Mouse (Mus musculus) kidney, postnatal 4 days (tissue): Measurements from ENCODE around the gene Eif4e2.
A peak's percentile ranks its signal among the peaks of the same experiment; 100 is the strongest.

Experiments
- DNase-seq, 2 experiments: peaks; one replicate each; pipeline ENCODE4 v3.0.0; 2021; ENCODE audit warnings: mixed read lengths in 2 of 2

Gene Eif4e2

GRCm38 (mm10) chr1:87264134-87265006 is 50.7 kb downstream of the Eif4e2 start, which contains the start of gene Efhd1:
Gene Efhd1, plus strand, starts transcription at chr1:87264363.
- peak; percentile 68 to 76 for DNase-seq

GRCm38 (mm10) chr1:87265200-87265599 is 51.5 kb downstream of the Eif4e2 start:
- DNase-seq: peak in 1 of 2 experiments; percentile 27

- DNase-seq: no peak
Measured at GRCm38 (mm10) chr1:87266296-87267090, 52.8 kb downstream of the Eif4e2 start.

- DNase-seq: no peak
Measured at GRCm38 (mm10) chr1:87270204-87270603, 56.5 kb downstream of the Eif4e2 start.

GRCm38 (mm10) chr1:87270641-87271467 is 57.1 kb downstream of the Eif4e2 start:
- peak; percentile 35 to 51 for DNase-seq

GRCm38 (mm10) chr1:87271596-87271995 is 57.9 kb downstream of the Eif4e2 start:
- no peak for DNase-seq

GRCm38 (mm10) chr1:87272462-87272861 is 58.7 kb downstream of the Eif4e2 start:
- no peak for DNase-seq

- no peak for DNase-seq
Measured at GRCm38 (mm10) chr1:87273514-87273942, 59.8 kb downstream of the Eif4e2 start.

- DNase-seq: no peak
Measured at GRCm38 (mm10) chr1:87274134-87274533, 60.4 kb downstream of the Eif4e2 start.

GRCm38 (mm10) chr1:87275151-87275550 is 61.4 kb downstream of the Eif4e2 start:
- no peak for DNase-seq

GRCm38 (mm10) chr1:87276056-87276455 is 62.3 kb downstream of the Eif4e2 start:
- no peak for DNase-seq

GRCm38 (mm10) chr1:87280281-87280680 is 66.6 kb downstream of the Eif4e2 start:
- no peak for DNase-seq

GRCm38 (mm10) chr1:87281599-87282412 is 68.1 kb downstream of the Eif4e2 start:
- DNase-seq: peak in 1 of 2 experiments; percentile 22

GRCm38 (mm10) chr1:87282413-87282788 is 68.7 kb downstream of the Eif4e2 start:
- no peak for DNase-seq

- DNase-seq: no peak
Measured at GRCm38 (mm10) chr1:87283410-87283960, 69.8 kb downstream of the Eif4e2 start.

- no peak for DNase-seq
Measured at GRCm38 (mm10) chr1:87287105-87287504, 73.4 kb downstream of the Eif4e2 start.
